Mouse (Mus musculus) CH12F3 (cell line): ENCODE data around the gene Atp11b.

Source experiments
- in situ Hi-C: fragments of 300-500 bp; cut with MboI; formaldehyde crosslinking; loops from 2 replicates; pipeline ENCODE4 v1.14.3; 2020; ENCODE audit warnings: low sequenced_read_pairs

Atp11b gene

DNA sequence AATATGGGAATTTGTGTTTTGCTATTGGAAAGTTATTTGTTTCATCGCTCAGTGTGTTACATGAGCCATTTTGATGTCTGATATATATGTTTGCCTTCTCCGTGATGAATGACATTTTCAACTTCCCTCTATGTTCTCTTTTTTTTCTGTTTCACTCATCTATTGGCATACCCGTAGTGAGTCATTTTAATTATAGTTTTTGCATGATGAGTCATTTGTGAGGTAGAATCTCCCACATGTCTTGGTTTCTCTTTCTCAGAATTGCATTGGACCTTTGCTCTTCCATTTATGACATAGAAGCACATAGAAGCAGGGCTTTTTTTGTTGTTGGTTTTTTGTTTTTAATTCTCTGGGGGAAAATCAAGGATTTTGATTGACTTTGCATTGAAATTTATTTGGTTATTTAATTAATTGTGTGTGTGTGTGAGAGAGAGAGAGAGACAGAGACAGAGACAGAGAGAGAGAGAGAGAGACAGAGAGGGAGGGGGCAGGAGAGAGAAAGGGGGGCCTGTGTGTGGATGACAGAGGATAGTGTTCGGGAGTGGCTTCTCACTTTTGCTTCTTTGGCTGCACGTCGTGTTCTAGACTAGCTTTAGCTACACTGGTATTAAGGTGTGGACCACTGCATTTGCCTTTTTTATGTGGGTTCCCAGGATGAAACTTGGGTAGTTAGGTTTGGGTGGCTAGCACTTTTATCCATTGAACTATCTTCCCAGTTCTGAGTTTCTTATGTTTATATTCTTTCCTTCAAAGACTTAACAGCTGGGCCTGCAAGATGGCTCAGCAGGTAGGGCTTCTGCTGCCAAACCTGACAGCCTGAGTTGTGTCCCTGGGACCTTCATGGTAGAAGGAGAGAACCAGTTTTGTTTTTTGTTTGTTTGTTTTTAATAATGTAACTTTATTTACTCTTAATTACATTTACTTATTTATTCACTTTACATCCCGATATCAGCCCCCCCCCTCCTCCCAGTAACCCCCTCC, 11.0 kb downstream of the Atp11b start:
- in situ Hi-C loops = no loop called here

- in situ Hi-C loops = no loop called here
Observed at GRCm38 (mm10) chr3:35779748-35780147, 25.8 kb downstream of the Atp11b start.

DNA sequence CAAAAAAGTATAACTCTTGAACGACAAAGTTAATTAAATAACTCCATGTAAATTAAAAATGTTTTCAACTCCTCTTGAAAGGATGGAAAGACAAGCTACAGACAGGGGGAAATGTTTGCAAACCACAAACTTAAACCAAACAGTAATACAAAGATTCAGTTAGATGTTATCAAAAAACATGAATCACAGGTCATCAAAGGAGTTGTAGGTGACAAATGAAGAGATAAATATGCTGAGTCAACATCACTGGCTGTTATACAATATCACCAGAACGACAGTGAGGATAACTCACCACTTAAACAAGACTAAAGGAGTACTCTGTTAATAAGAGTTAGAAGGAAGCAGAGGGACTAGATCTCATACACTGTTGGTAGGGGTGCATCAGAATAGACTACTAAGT, 48.1 kb downstream of the Atp11b start:
- in situ Hi-C loops = no loop called here

GRCm38 (mm10) chr3:35819887-35820286, 66.0 kb downstream of the Atp11b start:
- in situ Hi-C loops = no loop called here

DNA sequence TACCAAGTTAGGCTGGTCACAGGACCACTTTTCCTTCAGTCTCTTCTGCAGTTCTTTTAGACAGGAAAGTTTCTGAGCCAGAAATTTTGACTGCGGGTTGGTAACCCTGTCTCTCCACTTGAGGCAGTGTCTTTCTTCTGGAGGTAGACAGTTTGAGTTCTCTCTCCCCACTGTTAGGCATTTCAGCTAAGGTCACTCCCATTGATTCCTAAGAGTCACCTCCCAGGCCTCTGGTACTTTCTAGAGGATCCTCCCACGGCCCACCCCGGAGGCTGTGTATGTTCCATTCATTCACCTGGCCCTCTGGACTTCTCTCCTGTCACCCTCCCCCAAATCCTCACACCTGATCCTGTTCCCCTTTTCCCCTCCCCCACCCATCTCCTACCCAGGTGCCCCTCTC, 68.1 kb downstream of the Atp11b start:
- in situ Hi-C loops = no loop called here

DNA sequence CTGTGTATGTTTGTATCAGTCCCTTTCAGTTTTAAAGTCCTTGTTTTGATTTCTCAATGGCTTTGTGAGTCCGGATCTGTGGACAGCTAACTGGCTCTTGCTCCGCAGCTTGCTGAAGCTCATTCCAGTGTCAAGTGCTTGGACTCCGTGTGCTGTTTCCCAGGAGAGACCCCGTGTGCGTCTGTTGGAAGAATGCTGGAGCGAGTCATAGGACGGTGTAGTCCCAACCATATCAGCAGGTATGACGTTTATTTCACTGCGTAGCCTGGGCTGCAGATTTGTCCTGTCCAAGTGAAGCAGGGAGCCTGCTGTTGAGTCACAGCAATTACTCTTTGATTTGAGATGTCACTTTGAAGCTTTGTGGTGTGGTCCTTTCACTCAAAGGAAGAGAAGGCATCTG, 95.4 kb downstream of the Atp11b start:
- in situ Hi-C loops = no loop called here

DNA sequence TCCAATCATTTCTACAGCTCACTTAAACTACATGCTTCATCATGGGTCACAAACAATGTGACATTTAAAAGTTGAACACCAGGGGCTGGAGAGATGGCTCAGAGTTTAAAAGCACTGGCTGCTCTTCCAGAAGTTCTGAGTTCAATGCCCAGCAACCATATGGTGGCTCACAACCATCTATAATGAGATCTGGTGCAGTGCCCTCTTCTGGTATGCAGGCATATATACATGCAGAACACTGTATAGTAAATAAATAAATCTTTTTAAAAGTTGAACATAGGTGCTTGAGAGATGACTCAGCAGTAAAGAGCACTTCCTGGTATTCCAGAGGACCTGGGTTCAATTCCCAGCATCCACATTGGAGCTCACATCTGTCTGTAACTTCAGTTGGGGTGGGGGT, 129.4 kb downstream of the Atp11b start:
- in situ Hi-C loops = no loop called here

- in situ Hi-C loops = no loop called here
Observed at GRCm38 (mm10) chr3:35889531-35889930, 135.6 kb downstream of the Atp11b start.

DNA sequence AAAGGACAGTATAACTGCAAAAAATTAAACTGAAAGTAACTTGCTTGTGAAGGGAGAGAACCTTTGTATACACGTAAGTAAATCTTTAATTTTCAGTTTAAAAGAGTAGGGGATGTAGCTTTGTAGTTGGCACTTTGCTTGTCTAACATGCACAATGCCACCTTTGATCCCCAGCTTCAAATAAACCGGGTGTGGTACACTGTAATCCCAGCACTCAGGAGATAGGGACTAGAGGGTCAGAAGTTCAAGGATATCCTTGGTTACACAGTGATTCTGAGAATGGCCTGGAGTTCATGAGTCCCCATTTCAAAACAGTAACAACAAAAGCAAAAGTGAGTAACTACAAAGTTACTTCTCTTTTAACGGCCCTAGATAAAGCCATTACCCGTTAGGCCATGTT, 137.2 kb downstream of the Atp11b start:
- in situ Hi-C loops = no loop called here

DNA sequence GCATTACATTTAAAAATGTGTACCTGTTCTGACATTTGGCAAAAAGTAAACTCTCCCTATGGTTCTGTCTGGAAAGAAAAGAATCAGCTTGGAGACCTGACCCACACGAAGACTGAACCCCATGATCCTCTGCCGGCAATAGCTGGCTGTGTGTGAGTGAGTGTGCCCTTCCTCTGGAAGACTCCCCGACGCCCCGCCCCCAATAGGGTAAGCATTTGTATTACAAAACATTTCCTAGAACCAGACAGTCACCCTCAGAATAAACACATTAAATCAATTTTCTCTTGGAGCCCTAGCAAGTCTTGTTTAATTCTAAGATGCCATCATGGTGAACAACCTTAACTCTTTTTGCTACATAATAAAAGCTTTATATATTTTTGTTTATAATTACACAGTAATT, 139.2 kb downstream of the Atp11b start:
- in situ Hi-C loops = no loop called here

GRCm38 (mm10) chr3:35897900-35898299, 144.0 kb downstream of the Atp11b start:
- in situ Hi-C loops = no loop called here

- in situ Hi-C loops = no loop called here
Observed at GRCm38 (mm10) chr3:35899109-35899508, 145.2 kb downstream of the Atp11b start.

- in situ Hi-C loops = no loop called here
Observed at GRCm38 (mm10) chr3:35900555-35901204, 146.8 kb downstream of the Atp11b start.
